Mouse (Mus musculus) G1E (cell line): Measurements from ENCODE around the gene Frmd6.

Experiments
- CTCF ChIP-seq: IDR thresholded peaks from 2 replicates; pipeline ENCODE4 v1.5.1; 2012; ENCODE audit warnings: low read depth, low read length, inconsistent platforms, mixed read lengths
- GATA1 ChIP-seq: IDR thresholded peaks from 2 replicates; pipeline ENCODE4 v1.6.1; 2012; ENCODE audit warnings: borderline replicate concordance, low read length, inconsistent platforms, mixed read lengths
- GATA2 ChIP-seq: IDR thresholded peaks from 2 replicates; pipeline ENCODE4 v1.6.1; 2012; ENCODE audit warnings: low read depth, low read length, inconsistent platforms, borderline replicate concordance
- POLR2AphosphoS5 ChIP-seq: IDR thresholded peaks from 2 replicates; pipeline ENCODE4 v1.6.1; 2012; ENCODE audit warnings: low read depth, low read length, inconsistent platforms; ENCODE audit not compliant: insufficient replicate concordance
- TAL1 ChIP-seq: conservative IDR thresholded peaks from 2 replicates; pipeline ENCODE4 v1.6.1; 2012; ENCODE audit warnings: low read depth, low read length, inconsistent platforms, mixed read lengths

- TF ChIP-seq CTCF (no peak), TAL1 (no peak), GATA1 (no peak), POLR2AphosphoS5 (no peak), GATA2 (no peak)
These were observed 25.2 kb upstream of the Frmd6 start for GRCm38 (mm10) chr12:70800086-70800485.
